In genomic region chr8:81840512-81840911, GRCm38 (mm10) we compare ENCODE assay signal across 12 mouse cellular contexts.
"Had no signal": no experiment of that assay in that cellular context is flagged by ENCODE, and none has a peak within 500 bp of the region (broad histone marks: within the 10 kb centered on the region; RNA-seq: fewer than 3 reads in every experiment).

No protein-coding gene starts in this region.

- H3K9me3 ChIP-seq: kidney, embryonic 15.5 days; limb, embryonic 15.5 days; liver, embryonic 13.5 days; lung, embryonic 15.5 days; midbrain, embryonic 12.5 days had no signal

- H3K4me3 ChIP-seq: kidney, embryonic 15.5 days; limb, embryonic 15.5 days; liver, embryonic 13.5 days; lung, embryonic 15.5 days; midbrain, embryonic 12.5 days had no signal

- H3K9ac ChIP-seq: kidney, embryonic 15.5 days; limb, embryonic 15.5 days; liver, embryonic 13.5 days; liver, postnatal 0 days; lung, embryonic 15.5 days; midbrain, embryonic 12.5 days had no signal

- H3K4me2 ChIP-seq: kidney, embryonic 15.5 days; limb, embryonic 15.5 days; liver, embryonic 13.5 days; lung, embryonic 15.5 days; midbrain, embryonic 12.5 days had no signal

- H3K36me3 ChIP-seq: kidney, embryonic 15.5 days; limb, embryonic 15.5 days; liver, embryonic 13.5 days; lung, embryonic 15.5 days; midbrain, embryonic 12.5 days had no signal

- H3K4me1 ChIP-seq: limb, embryonic 15.5 days; liver, embryonic 13.5 days; lung, embryonic 15.5 days; midbrain, embryonic 12.5 days had no signal

- H3K27me3 ChIP-seq: kidney, embryonic 15.5 days; limb, embryonic 15.5 days; liver, embryonic 13.5 days; lung, embryonic 15.5 days; midbrain, embryonic 12.5 days had no signal

- DNase-seq: kidney, adult 2 months; kidney, postnatal 14 days; layer of hippocampus, postnatal 36 days; liver, embryonic 13.5 days; liver, postnatal 0 days; right cerebral cortex, postnatal 14 days; thymus, adult 18-20 months; thymus, postnatal 36 days had no signal

- ATAC-seq: liver, postnatal 0 days had no signal

- H3K27ac ChIP-seq: kidney, embryonic 15.5 days; limb, embryonic 15.5 days; liver, embryonic 13.5 days; lung, embryonic 15.5 days; midbrain, embryonic 12.5 days had no signal
